Mouse (Mus musculus): ENCODE results near the gene Rhbdd3. TPM values are rescaled to one million over a fixed set of nuclear protein-coding genes. Genes with fewer than 3 reads are reported as not detected.

Rhbdd3 gene
- polyA plus RNA-seq (2014; fragmentation: Illumina TruSeq; extraction: RNeasy Lipid Tissue Mini Kit (QIAGEN cat#74804); ENCODE audit: low read depth, low replicate concordance) = not detected

GRCm38 (mm10) chr11:5098736-5099542 lies at the start of gene Rhbdd3, which contains the start of gene Ewsr1:
TSS of gene Rhbdd3 (plus strand) at chr11:5098926.
TSS of gene Ewsr1 (minus strand) at chr11:5099266.

GRCm38 (mm10) chr11:5057856-5058641 lies 40.7 kb upstream of the Rhbdd3 start, which contains the start of gene Rasl10a:
TSS of gene Rasl10a (plus strand) at chr11:5058128.

GRCm38 (mm10) chr11:5065056-5065821 lies 33.5 kb upstream of the Rhbdd3 start, which contains the start of gene Gas2l1:
TSS of gene Gas2l1 (minus strand) at chr11:5065327.

DNA sequence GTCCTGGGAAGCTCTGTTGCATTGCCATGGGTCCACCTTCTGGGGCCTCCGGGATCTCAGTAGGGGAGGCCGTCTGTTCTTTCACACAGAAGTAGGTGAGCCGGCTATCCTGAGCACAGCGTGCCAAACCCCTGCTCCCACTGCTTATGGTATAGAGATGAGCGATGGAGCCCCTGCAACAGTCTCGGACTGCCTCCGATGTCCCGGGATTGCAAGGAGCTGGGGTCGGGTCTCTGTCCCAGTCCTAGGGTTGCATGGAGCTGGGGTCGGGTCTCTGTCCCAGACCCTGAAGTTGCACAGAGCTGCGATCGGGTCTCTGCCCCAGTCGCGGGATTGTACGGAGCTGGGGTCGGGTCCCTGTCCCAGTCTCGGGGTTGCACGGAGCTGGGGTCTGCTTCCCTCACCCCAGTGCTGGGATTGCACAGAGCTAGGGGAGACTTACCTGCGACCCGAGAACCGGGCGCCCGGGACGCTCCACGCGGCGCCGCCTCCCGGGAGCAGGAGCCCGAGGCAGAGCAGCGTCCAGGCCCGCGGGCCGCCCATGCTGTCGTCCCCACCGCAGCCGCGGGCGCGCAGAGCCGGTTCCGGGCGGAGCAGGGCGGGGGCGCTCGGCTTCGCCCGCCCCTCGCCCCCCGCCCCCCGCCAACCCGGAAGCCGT lies 53.1 kb downstream of the Rhbdd3 start, which contains the start of gene Emid1:
Gene Emid1, minus strand, starts transcription at position 578 of the 658 bp plus-strand sequence.

Other genes with a start within 250 kb of the Rhbdd3 start
- 109 TPM for gene Nf2, start 249.4 kb upstream of the Rhbdd3 start, polyA plus RNA-seq (2014; fragmentation: Illumina TruSeq; extraction: RNeasy Lipid Tissue Mini Kit (QIAGEN cat#74804); ENCODE audit: low read depth, low replicate concordance)
- gene Nipsnap1, start 225.0 kb upstream of the Rhbdd3 start, polyA plus RNA-seq (2014; fragmentation: Illumina TruSeq; extraction: RNeasy Lipid Tissue Mini Kit (QIAGEN cat#74804); ENCODE audit: low read depth, low replicate concordance) = 117 TPM
- gene Thoc5, start 203.6 kb upstream of the Rhbdd3 start, polyA plus RNA-seq (2014; fragmentation: Illumina TruSeq; extraction: RNeasy Lipid Tissue Mini Kit (QIAGEN cat#74804); ENCODE audit: low read depth, low replicate concordance) = 5.7 TPM
- gene Nefh, start 150.9 kb upstream of the Rhbdd3 start, polyA plus RNA-seq (2014; fragmentation: Illumina TruSeq; extraction: RNeasy Lipid Tissue Mini Kit (QIAGEN cat#74804); ENCODE audit: low read depth, low replicate concordance) = not detected
- gene Ap1b1, start 112.1 kb upstream of the Rhbdd3 start, polyA plus RNA-seq (2014; fragmentation: Illumina TruSeq; extraction: RNeasy Lipid Tissue Mini Kit (QIAGEN cat#74804); ENCODE audit: low read depth, low replicate concordance) = 103 TPM
- gene Rasl10a, start 40.8 kb upstream of the Rhbdd3 start, polyA plus RNA-seq (2014; fragmentation: Illumina TruSeq; extraction: RNeasy Lipid Tissue Mini Kit (QIAGEN cat#74804); ENCODE audit: low read depth, low replicate concordance) = 0.44 TPM
- 0.69 TPM for gene Gas2l1, start 33.6 kb upstream of the Rhbdd3 start, polyA plus RNA-seq (2014; fragmentation: Illumina TruSeq; extraction: RNeasy Lipid Tissue Mini Kit (QIAGEN cat#74804); ENCODE audit: low read depth, low replicate concordance)
- gene Ewsr1, start 340 bp downstream of the Rhbdd3 start, polyA plus RNA-seq (2014; fragmentation: Illumina TruSeq; extraction: RNeasy Lipid Tissue Mini Kit (QIAGEN cat#74804); ENCODE audit: low read depth, low replicate concordance) = 150 TPM
- gene Emid1, start 53.3 kb downstream of the Rhbdd3 start, polyA plus RNA-seq (2014; fragmentation: Illumina TruSeq; extraction: RNeasy Lipid Tissue Mini Kit (QIAGEN cat#74804); ENCODE audit: low read depth, low replicate concordance) = not detected
- gene Kremen1, start 162.6 kb downstream of the Rhbdd3 start, polyA plus RNA-seq (2014; fragmentation: Illumina TruSeq; extraction: RNeasy Lipid Tissue Mini Kit (QIAGEN cat#74804); ENCODE audit: low read depth, low replicate concordance) = 3.3 TPM